Comparison of ENCODE assay signal across 29 mouse cellular contexts in genomic region chr11:12343686-12344085, GRCm38 (mm10).
A peak's percentile ranks its signal among the peaks of the same experiment; 100 is the strongest.
DNase-seq lines count a peak whose midpoint lies in the region; TF ChIP-seq lines count a peak whose summit lies in the region.
"Had no signal": no experiment of that assay in that cellular context is flagged by ENCODE, and none has a peak within 500 bp of the region (broad histone marks: within the 10 kb centered on the region; RNA-seq: fewer than 3 reads in every experiment).

No protein-coding gene starts in this region.

- H3K27ac ChIP-seq in embryonic fibroblast, embryonic 13.5 days (ENCODE audit: insufficient read depth, low read length), result peak overlapping the region; percentile 88; the same call in 1 of the 2 replicates
- H3K27ac ChIP-seq: embryonic facial prominence, embryonic 12.5 days; forebrain, embryonic 10.5 days; forebrain, embryonic 15.5 days; hindbrain, embryonic 13.5 days; kidney, postnatal 0 days; limb, embryonic 10.5 days; limb, embryonic 15.5 days; liver, embryonic 13.5 days had no signal

- H3K4me1 ChIP-seq in embryonic fibroblast, embryonic 13.5 days (ENCODE audit: control insufficient read depth, insufficient read depth, low read length), result peaks cover 13% of the 10 kb centered on the region
- H3K4me1 ChIP-seq: embryonic facial prominence, embryonic 12.5 days; forebrain, embryonic 10.5 days; forebrain, embryonic 15.5 days; heart, embryonic 12.5 days; hindbrain, embryonic 13.5 days; limb, embryonic 10.5 days; limb, embryonic 15.5 days; liver, embryonic 13.5 days had no signal

- TF ChIP-seq CTCF in embryonic fibroblast, embryonic 13.5 days (IDR thresholded peaks at IDR 0.05; ENCODE audit: borderline replicate concordance, insufficient read depth, low read length), result no peak

- H3K4me3 ChIP-seq in embryonic fibroblast, embryonic 13.5 days (ENCODE audit: insufficient read depth, low read length), result no peak overlapping the region
- H3K4me3 ChIP-seq: embryonic facial prominence, embryonic 12.5 days; forebrain, embryonic 10.5 days; forebrain, embryonic 15.5 days; heart, embryonic 12.5 days; hindbrain, embryonic 13.5 days; limb, embryonic 10.5 days; limb, embryonic 15.5 days; liver, embryonic 13.5 days had no signal

- no peak for TF ChIP-seq POLR2A in embryonic fibroblast, embryonic 13.5 days (IDR thresholded peaks at IDR 0.05; ENCODE audit: low read depth, low read length)

- intact Hi-C loops in left cerebral cortex, postnatal 36 days (cut with DNase I), result no loop called here

- DNase-seq in layer of hippocampus, adult 9-11 months, result peak; percentile 25
- DNase-seq in layer of hippocampus, postnatal 25 days (ENCODE audit: extremely low spot score in 1 of 2, low spot score in 1 of 2), result no peak
- DNase-seq in brain, adult 2 months (ENCODE audit: low read depth, low spot score), result peak; percentile 74
- DNase-seq in left cerebral cortex, postnatal 36 days (ENCODE audit: low spot score in 2 of 2), result peak; percentile 36 to 52
- DNase-seq in cerebellum, postnatal 4 days (ENCODE audit: low spot score in 2 of 2), result no peak
- DNase-seq: adrenal gland, adult 2 months; B cell, adult 2 months; cerebellum, adult 8-10 months; cerebellum, postnatal 36 days; embryo, embryonic 11 days; gastrocnemius, postnatal 25 days; heart, adult 18-20 months; heart, postnatal 4 days; kidney, adult 8-10 months; kidney, postnatal 4 days; liver, embryonic 13.5 days; lung, adult 2 months; lung, postnatal 10 days; midbrain, embryonic 14.5 days; retina, postnatal 1 day had no signal

Comparison
In these comparisons a context has a peak if more than half of its experiments do, and no peak if none do; other contexts are left out.
1. DNase-seq: peak in layer of hippocampus, adult 9-11 months (single experiment), brain, adult 2 months (single experiment) and left cerebral cortex, postnatal 36 days (2 of 2); none in layer of hippocampus, postnatal 25 days (0 of 2) and cerebellum, postnatal 4 days (0 of 2).